Mouse (Mus musculus) neural tube, embryonic 14.5 days (tissue): ENCODE data around the gene Hist1h1c. TPM values are rescaled to one million over a fixed set of nuclear protein-coding genes. Genes with fewer than 3 reads are reported as not detected.
A peak's percentile ranks its signal among the peaks of the same experiment; 100 is the strongest.
"Not testable (repeated sequence)": the region's sequence is repeated elsewhere in the genome, so short reads cannot be mapped to it uniquely, and the experiment has no call there.

Experiments used
- ATAC-seq: fragments of 200-750 bp; cut with Nextera tagmentation; 2 replicates; pipeline ENCODE4 v1.8.0; 2017; ENCODE audit warnings: low read depth, mild to moderate bottlenecking, moderate TSS enrichment, moderate library complexity
- H3K27ac ChIP-seq: fragments of 300-500 bp; sonication (generic); 2 replicates; pipeline ENCODE4 v1.5.1; 2014; ENCODE audit warnings: low read depth, mild to moderate bottlenecking, control low read depth, low read length, moderate library complexity, mixed read lengths
- H3K27me3 ChIP-seq: fragments of 300-500 bp; sonication (generic); 2 replicates; pipeline ENCODE4 v1.6.1; 2014; ENCODE audit warnings: low read length; ENCODE audit not compliant: control insufficient read depth, insufficient read depth
- H3K36me3 ChIP-seq: fragments of 300-500 bp; sonication (generic); 2 replicates; pipeline ENCODE4 v1.6.1; 2014; ENCODE audit warnings: low read length, mixed read lengths; ENCODE audit not compliant: control insufficient read depth, insufficient read depth
- H3K4me1 ChIP-seq: fragments of 300-500 bp; sonication (generic); 2 replicates; pipeline ENCODE4 v1.6.1; 2014; ENCODE audit warnings: low read length; ENCODE audit not compliant: control insufficient read depth, insufficient read depth
- H3K4me2 ChIP-seq: fragments of 300-500 bp; sonication (generic); 2 replicates; pipeline ENCODE4 v1.6.1; 2014; ENCODE audit warnings: mild to moderate bottlenecking, low read depth, low read length, control low read depth
- H3K4me3 ChIP-seq: fragments of 300-500 bp; sonication (generic); 2 replicates; pipeline ENCODE4 v1.5.1; 2014; ENCODE audit warnings: low read depth, low read length, control low read depth, mixed read lengths
- H3K9ac ChIP-seq: fragments of 300-500 bp; sonication (generic); replicated peaks from 2 replicates; pipeline ENCODE4 v1.6.1; 2014; ENCODE audit warnings: low read depth, mild to moderate bottlenecking, control low read depth, low read length, mixed read lengths
- H3K9me3 ChIP-seq: fragments of 300-500 bp; sonication (generic); 2 replicates; pipeline ENCODE4 v1.6.1; 2016; ENCODE audit warnings: low read length; ENCODE audit not compliant: control insufficient read depth
- WGBS: fragments of 180-500 bp; shearing (Covaris S2); extraction: QIAGEN DNeasy Blood & Tissue Kit; methylation state at CpG from one replicate; pipeline ENCODE4 v1.1.7; 2014; 5-methylcytosine and 5-hydroxymethylcytosine counted together
- polyA plus RNA-seq: library from polyadenylated mRNA; unstranded; fragments of >200 nt; fragmentation: Nextera tagmentation; extraction: Ambion mirVana; gene quantifications from 2 replicates; pipeline ENCODE4 v1.2.1, GENCODE M21; 2014

Gene Hist1h1c
- polyA plus RNA-seq, 1 experiment from 2014 or later = 5.3 TPM

DNA sequence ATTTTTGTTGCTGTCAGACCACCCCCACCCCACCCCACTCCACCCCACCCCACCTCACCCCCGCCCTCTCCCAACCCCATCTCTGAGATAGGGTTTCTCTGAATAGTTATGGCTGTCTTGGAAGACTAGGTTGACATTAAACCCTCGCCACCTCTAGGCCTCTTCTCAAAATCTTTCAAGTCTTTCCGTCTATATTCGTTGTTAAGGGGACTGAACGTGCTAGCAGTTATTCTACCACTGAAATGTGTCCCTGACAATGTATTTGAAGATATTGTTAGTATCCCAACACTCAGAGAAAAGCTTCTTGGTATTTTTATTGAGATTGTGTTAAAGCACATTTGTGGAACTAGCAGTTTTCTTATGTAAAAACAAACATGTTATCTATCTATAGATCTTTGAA, 2.3 kb downstream of the Hist1h1c start:
- H3K27me3 ChIP-seq = no peaks in the 10 kb centered on the region
- H3K4me3 ChIP-seq = no peak overlapping the region
- no peak for ATAC-seq
- no peak overlapping the region for H3K27ac ChIP-seq
- H3K9ac ChIP-seq = no peak overlapping the region
- WGBS = 72% methylated on average over 5 of the region's 5 CpGs
- H3K9me3 ChIP-seq = no peaks in the 10 kb centered on the region
- no peaks in the 10 kb centered on the region for H3K36me3 ChIP-seq
- no peak overlapping the region; the same call in 1 of the 2 replicates for H3K4me2 ChIP-seq
- H3K4me1 ChIP-seq = peaks cover 10% of the 10 kb centered on the region; the same call in 1 of the 2 replicates

DNA sequence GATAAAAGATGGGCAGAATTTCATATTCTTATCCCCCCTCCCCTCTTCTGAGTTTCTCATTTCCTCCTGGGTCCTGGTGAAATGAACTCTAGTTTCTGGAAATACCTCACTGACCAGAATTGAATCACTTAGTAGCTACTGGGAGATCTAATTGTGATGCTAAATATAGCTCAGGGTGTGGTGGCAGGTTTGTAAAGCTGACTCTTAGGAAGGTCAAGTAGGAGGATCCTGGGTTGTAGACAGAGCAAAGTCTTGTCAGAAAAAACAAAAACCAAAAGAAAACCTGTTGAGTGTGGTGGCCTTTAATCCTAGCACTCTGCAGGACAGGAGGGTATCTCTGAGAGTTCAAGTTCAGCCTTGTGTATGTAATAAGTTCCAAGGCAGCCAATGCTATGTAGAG, 3.4 kb downstream of the Hist1h1c start:
- H3K4me3 ChIP-seq = no peak overlapping the region
- H3K27me3 ChIP-seq = no peaks in the 10 kb centered on the region
- H3K36me3 ChIP-seq = no peaks in the 10 kb centered on the region
- ATAC-seq = no peak
- H3K4me1 ChIP-seq = peaks cover 11% of the 10 kb centered on the region
- H3K27ac ChIP-seq = no peak overlapping the region
- no peak overlapping the region for H3K4me2 ChIP-seq
- H3K9ac ChIP-seq = no peak overlapping the region
- no peaks in the 10 kb centered on the region for H3K9me3 ChIP-seq

DNA sequence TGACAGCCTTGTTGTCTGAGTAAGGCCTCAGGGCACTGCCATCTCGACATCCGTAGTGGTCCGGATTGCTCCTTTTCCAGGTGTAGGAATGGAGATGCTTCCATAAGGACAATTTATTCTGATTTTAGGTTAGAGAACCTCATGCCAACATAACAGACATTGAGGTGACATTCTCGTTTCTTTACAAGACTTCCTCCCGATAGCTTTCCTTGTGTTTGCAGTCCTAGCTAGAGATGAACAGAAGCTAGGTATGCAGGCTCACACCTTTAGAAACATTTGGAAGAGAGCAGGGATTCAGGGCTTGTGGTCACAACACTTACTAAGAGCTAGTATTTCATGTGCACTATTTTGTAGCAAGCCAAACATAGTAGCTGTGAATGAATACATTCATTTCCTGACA, 4.6 kb downstream of the Hist1h1c start:
- peaks cover 20% of the 10 kb centered on the region for H3K4me1 ChIP-seq
- no peak overlapping the region for H3K9ac ChIP-seq
- H3K4me2 ChIP-seq = no peak overlapping the region
- no peak overlapping the region for H3K4me3 ChIP-seq
- WGBS = 84% methylated on average over 5 of the region's 5 CpGs
- H3K9me3 ChIP-seq = no peaks in the 10 kb centered on the region
- H3K27ac ChIP-seq = no peak overlapping the region
- H3K27me3 ChIP-seq = no peaks in the 10 kb centered on the region
- ATAC-seq = no peak
- H3K36me3 ChIP-seq = no peaks in the 10 kb centered on the region

DNA sequence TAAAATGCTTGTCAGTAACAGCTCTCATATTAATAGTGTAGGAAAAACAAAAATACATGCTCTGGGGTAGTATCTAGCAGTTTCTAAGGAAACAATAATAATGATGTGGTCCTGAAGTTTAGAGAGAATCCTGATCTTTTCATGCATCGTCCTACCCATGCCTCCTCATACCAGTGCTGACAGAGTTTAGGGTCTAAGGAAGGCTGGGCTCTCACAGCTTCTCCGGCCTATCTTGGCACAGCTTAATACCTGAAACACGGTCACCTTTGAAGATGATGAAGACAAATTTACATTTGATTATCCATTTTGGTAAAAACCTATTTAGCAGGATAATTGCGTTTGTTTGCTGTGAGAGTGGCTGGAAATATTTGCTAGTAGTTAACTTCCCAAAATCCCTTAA, 5.4 kb downstream of the Hist1h1c start:
- no peak for ATAC-seq
- no peaks in the 10 kb centered on the region for H3K9me3 ChIP-seq
- H3K27me3 ChIP-seq = no peaks in the 10 kb centered on the region
- WGBS = 58% methylated on average over 4 of the region's 4 CpGs
- no peak overlapping the region for H3K4me3 ChIP-seq
- H3K9ac ChIP-seq = no peak overlapping the region
- no peak overlapping the region for H3K4me2 ChIP-seq
- no peak overlapping the region for H3K27ac ChIP-seq
- H3K4me1 ChIP-seq = peaks cover 20% of the 10 kb centered on the region
- no peaks in the 10 kb centered on the region for H3K36me3 ChIP-seq

DNA sequence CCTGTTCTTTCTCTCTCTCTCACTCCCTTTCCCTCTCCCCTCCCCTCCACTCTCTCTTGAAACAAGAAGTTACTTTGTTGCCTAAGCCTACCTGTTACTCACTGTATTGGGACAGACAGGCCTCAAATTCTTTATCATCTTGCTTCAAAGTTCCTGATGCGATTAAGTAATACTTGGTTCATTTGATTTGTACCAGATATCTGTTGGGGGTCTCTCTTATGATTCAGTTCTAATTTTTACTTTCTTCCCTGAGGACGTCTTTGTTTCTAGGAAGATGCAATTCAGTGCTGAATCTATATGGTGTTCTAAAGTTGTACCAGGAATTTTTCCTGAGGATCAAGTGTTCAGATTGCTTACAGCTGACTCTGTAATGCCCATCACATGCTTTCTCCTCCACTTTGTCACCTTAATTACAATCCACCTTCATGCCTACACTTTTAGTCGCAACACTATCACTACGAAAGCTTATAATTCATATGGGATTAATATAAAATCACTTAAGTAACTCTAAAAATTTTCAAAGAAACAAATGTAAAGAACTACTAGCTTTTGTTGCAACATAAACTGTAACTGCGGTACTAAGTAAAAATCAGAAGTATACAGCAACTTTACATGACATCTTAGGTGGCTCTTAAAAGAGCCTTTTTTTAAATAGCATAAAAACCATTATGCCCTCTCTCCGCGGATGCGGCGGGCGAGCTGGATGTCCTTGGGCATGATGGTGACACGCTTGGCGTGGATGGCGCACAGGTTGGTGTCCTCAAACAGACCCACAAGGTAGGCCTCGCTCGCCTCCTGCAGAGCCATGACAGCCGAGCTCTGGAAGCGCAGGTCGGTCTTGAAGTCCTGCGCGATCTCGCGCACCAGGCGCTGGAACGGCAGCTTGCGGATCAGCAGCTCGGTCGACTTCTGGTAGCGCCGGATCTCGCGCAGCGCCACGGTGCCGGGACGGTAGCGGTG, 6.1 kb downstream of the Hist1h1c start:
- no peak overlapping the region for H3K9ac ChIP-seq
- H3K36me3 ChIP-seq = no peaks in the 10 kb centered on the region
- no peak for ATAC-seq
- peak overlapping the region; percentile 70 for H3K4me2 ChIP-seq
- peak overlapping the region; percentile 31; the same call in 1 of the 2 replicates for H3K4me3 ChIP-seq
- peaks cover 17% of the 10 kb centered on the region for H3K4me1 ChIP-seq
- H3K27me3 ChIP-seq = no peaks in the 10 kb centered on the region
- H3K27ac ChIP-seq = no peak overlapping the region
- H3K9me3 ChIP-seq = no peaks in the 10 kb centered on the region
- WGBS = under 1% methylated on average over 13 of the region's 36 CpGs

DNA sequence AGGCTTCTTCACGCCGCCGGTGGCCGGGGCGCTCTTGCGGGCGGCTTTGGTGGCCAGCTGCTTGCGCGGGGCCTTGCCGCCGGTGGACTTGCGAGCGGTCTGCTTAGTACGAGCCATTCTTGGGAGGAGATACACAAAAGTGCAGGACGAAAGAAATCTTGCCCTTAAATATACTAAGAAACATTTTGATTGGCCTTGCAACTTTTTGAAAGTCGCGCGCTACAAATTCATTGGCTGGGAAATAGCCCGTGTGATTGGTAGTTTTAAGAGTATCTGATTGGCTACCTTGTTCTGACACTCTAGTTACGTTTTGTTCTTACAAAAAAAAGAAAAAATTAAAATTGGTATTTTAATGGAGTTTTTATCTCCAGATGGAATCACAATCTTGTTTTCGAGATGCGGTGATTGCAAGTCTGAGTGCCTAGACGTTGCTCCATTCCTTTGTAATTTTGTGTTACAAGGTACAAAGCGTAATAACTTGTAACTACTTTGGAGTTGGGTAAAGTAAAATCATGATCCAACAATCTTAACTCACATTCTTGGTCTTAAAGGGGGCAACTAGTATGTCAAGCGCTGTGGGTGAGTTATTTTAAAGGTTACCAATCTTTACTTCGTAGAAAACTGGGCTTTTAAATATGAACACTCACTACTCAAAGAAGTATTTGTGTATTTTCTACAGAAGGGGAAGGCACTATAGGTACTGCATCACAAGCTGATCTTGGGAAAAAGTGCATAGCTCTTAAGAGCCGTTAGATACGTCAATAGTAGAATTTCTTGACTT, 7.0 kb downstream of the Hist1h1c start, which contains the start of gene Hist1h3c:
TSS of gene Hist1h3c (minus strand) at position 222 of the 781 bp plus-strand sequence.
- peak within 1 kb of the TSS; percentile 70 for H3K4me2 ChIP-seq
- H3K4me1 ChIP-seq = peaks cover 12% of the 10 kb centered on the region
- H3K27ac ChIP-seq = peak within 1 kb of the TSS; percentile 91
- peak within 1 kb of the TSS; percentile 29 for H3K9ac ChIP-seq
- ATAC-seq = peak; percentile 74
- H3K4me3 ChIP-seq = peak within 1 kb of the TSS; percentile 31
- no peaks in the 10 kb centered on the region for H3K27me3 ChIP-seq
- WGBS = 1% methylated on average over 21 of the region's 28 CpGs
- no peaks in the 10 kb centered on the region for H3K9me3 ChIP-seq
- H3K36me3 ChIP-seq = no peaks in the 10 kb centered on the region

DNA sequence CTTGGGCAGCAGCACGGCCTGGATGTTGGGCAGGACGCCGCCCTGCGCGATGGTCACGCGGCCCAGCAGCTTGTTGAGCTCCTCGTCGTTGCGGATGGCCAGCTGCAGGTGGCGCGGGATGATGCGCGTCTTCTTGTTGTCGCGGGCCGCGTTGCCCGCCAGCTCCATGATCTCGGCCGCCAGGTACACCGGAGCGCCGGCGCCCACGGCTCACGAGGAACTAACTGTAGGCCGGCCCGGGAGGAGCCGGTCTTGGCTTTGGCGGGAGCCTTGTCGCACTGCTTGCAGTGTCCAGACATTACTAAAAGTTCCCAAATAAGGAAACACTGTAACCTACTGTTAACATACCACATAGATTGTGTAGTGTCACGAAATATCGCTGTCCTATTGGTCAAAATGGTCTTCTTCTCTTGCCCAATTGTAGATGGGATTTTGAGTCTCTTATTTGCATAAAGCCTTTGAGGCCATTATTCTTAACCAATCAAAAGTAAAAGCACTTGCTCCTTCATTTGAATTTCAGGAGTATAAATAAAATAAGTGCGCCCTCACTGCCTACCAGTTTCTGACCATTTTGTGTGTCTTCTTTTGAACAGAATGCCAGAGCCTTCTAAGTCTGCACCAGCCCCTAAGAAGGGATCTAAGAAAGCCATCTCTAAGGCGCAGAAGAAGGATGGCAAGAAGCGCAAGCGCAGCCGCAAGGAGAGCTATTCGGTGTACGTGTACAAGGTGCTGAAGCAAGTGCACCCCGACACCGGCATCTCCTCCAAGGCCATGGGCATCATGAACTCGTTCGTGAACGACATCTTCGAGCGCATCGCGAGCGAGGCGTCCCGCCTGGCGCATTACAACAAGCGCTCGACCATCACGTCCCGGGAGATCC, 7.8 kb downstream of the Hist1h1c start, which contains the start of gene Hist1h2bb:
TSS of gene Hist1h2bb (plus strand) at position 534 of the 880 bp plus-strand sequence.
- not testable (repeated sequence) for H3K9me3 ChIP-seq, H3K27me3 ChIP-seq, H3K36me3 ChIP-seq
- Histone ChIP-seq H3K4me3 (peak within 1 kb of the TSS; percentile 31), H3K4me2 (peak within 1 kb of the TSS; percentile 70), H3K27ac (peak within 1 kb of the TSS; percentile 91), H3K4me1 (peaks cover 12% of the 10 kb centered on the region), H3K9ac (peak within 1 kb of the TSS; percentile 35)
- WGBS = under 1% methylated on average over 41 of the region's 58 CpGs
- ATAC-seq = peak; percentile 92

DNA sequence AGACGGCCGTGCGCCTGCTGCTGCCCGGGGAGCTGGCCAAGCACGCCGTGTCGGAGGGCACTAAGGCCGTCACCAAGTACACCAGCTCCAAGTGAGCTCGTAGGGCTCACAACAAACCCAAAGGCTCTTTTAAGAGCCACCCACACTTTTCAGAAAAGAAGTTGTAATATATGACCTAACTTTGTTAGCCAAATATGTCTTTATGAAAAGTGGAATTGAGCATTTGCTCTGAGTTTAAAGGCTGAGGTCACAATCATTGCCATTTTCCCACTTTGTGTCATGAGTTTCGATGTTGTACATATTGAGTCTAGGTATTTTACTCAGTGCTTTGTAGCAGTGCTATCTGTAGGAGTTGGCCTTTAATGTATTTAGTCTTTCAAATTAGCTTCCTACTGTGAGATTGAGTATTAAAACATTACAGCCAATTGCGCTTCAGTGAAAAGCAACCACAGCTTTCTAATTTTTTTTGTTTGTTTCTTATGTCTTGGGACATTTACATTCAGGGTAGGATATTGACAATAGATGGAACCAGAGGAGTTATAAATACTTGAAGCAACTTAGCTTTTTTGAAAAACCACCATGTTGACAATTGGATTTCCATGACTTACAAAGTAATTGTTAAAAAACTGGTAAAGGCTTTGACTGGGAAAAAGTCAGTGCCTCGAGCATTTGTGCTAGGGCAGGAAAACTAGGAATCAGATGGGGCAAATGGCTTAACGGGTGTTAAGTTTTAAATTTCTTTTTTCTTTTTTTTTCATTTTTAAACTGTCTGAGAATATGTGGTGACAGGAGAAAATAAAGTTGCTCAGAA, 8.7 kb downstream of the Hist1h1c start:
- ATAC-seq = peak; percentile 3; the same call in 1 of the 2 replicates
- peak overlapping the region; percentile 70 for H3K4me2 ChIP-seq
- 2% methylated on average over 11 of the region's 13 CpGs for WGBS

More for the DNA sequence above, 8.7 kb downstream of the Hist1h1c start:
- peaks cover 15% of the 10 kb centered on the region for H3K4me1 ChIP-seq
- H3K27me3 ChIP-seq = no peaks in the 10 kb centered on the region
- 0 out of 2 replicates have a peak overlapping the region, but pooled peaks have one; percentile 35 for H3K9ac ChIP-seq
- H3K36me3 ChIP-seq = no peaks in the 10 kb centered on the region
- H3K27ac ChIP-seq = peak overlapping the region; percentile 91; the same call in 1 of the 2 replicates
- no peaks in the 10 kb centered on the region for H3K9me3 ChIP-seq
- H3K4me3 ChIP-seq = peak overlapping the region; percentile 31
